Mouse (Mus musculus) testis, adult 2 months (tissue): ENCODE data around the gene Zbtb7a.

Experiments
- CTCF ChIP-seq: fragments of 200-500 bp; IDR thresholded peaks from 2 replicates; pipeline ENCODE4 v1.5.1; 2012; ENCODE audit warnings: low read depth, mild to moderate bottlenecking, inconsistent platforms, low read length, moderate library complexity; ENCODE audit not compliant: control insufficient read depth, insufficient read depth, insufficient replicate concordance
- POLR2A ChIP-seq: fragments of 200-500 bp; IDR thresholded peaks from 2 replicates; pipeline ENCODE4 v1.6.1; 2012; ENCODE audit warnings: low read depth, mild to moderate bottlenecking, inconsistent platforms, low read length, moderate library complexity; ENCODE audit not compliant: control insufficient read depth

GRCm38 (mm10) chr10:81179451-81180342 lies 44.7 kb downstream of the Zbtb7a start:
- TF ChIP-seq POLR2A (no peak), CTCF (no peak)
